Mouse (Mus musculus) lung, embryonic 16.5 days (tissue): Measurements from ENCODE around the gene Abhd16b. TPM values are rescaled to one million over a fixed set of nuclear protein-coding genes. Genes with fewer than 3 reads are reported as not detected.

ENCODE experiments used
- ATAC-seq: fragments of 200-750 bp; cut with Nextera tagmentation; 2 replicates; pipeline ENCODE4 v1.8.0; 2017; ENCODE audit warnings: low read depth, mild to moderate bottlenecking, moderate library complexity
- H3K27ac ChIP-seq: fragments of 300-500 bp; sonication (generic); 2 replicates; pipeline ENCODE4 v1.5.1; 2014; ENCODE audit warnings: mild to moderate bottlenecking, control low read depth, low read length
- H3K27me3 ChIP-seq: fragments of 300-500 bp; sonication (generic); 2 replicates; pipeline ENCODE4 v1.6.1; 2014; ENCODE audit warnings: low read depth, low read length, mixed read lengths; ENCODE audit not compliant: control insufficient read depth, insufficient read depth
- H3K36me3 ChIP-seq: fragments of 300-500 bp; sonication (generic); 2 replicates; pipeline ENCODE4 v1.6.1; 2014; ENCODE audit warnings: low read length; ENCODE audit not compliant: control insufficient read depth, insufficient read depth
- H3K4me1 ChIP-seq: fragments of 300-500 bp; sonication (generic); replicated peaks from 2 replicates; pipeline ENCODE4 v1.6.1; 2014; ENCODE audit warnings: low read length, mixed read lengths; ENCODE audit not compliant: control insufficient read depth, insufficient read depth
- H3K4me2 ChIP-seq: fragments of 300-500 bp; sonication (generic); 2 replicates; pipeline ENCODE4 v1.6.1; 2014; ENCODE audit warnings: low read depth, low read length, control low read depth
- H3K4me3 ChIP-seq: fragments of 300-500 bp; sonication (generic); 2 replicates; pipeline ENCODE4 v1.5.1; 2014; ENCODE audit warnings: mild to moderate bottlenecking, low read length, control low read depth
- H3K9ac ChIP-seq: fragments of 300-500 bp; sonication (generic); 2 replicates; pipeline ENCODE4 v1.6.1; 2014; ENCODE audit warnings: low read length, control low read depth
- H3K9me3 ChIP-seq: fragments of 300-500 bp; sonication (generic); 2 replicates; pipeline ENCODE4 v1.6.1; 2016; ENCODE audit warnings: low read length; ENCODE audit not compliant: control insufficient read depth
- WGBS: fragments of 180-500 bp; shearing (Covaris S2); extraction: QIAGEN DNeasy Blood & Tissue Kit; methylation state at CpG from one replicate; pipeline ENCODE4 v1.1.7; 2014; 5-methylcytosine and 5-hydroxymethylcytosine counted together
- polyA plus RNA-seq: library from polyadenylated mRNA; unstranded; fragments of >200 nt; fragmentation: Nextera tagmentation; extraction: Ambion mirVana; gene quantifications from 2 replicates; pipeline ENCODE4 v1.2.1, GENCODE M21; 2015

Gene Abhd16b
- polyA plus RNA-seq, 1 experiment from 2014 or later: 0.14 TPM

GRCm38 (mm10) chr2:181461536-181462100 is 31.4 kb upstream of the Abhd16b start:
- H3K9me3 ChIP-seq: no peaks in the 10 kb centered on the region
- peaks cover 15% of the 10 kb centered on the region for H3K4me1 ChIP-seq
- H3K4me3 ChIP-seq: no peak overlapping the region
- ATAC-seq: no peak
- H3K27me3 ChIP-seq: peaks cover 5% of the 10 kb centered on the region
- H3K36me3 ChIP-seq: no peaks in the 10 kb centered on the region
- no peak overlapping the region for H3K9ac ChIP-seq
- no peak overlapping the region for H3K4me2 ChIP-seq
- 83% methylated on average over 1 of the region's 1 CpGs for WGBS
- no peak overlapping the region for H3K27ac ChIP-seq

- no peaks in the 10 kb centered on the region for H3K36me3 ChIP-seq
- H3K27me3 ChIP-seq: peaks cover 5% of the 10 kb centered on the region
- no peak for ATAC-seq
- peaks cover 15% of the 10 kb centered on the region for H3K4me1 ChIP-seq
- WGBS: 91% methylated on average over 1 of the region's 1 CpGs
- H3K4me2 ChIP-seq: no peak overlapping the region
- H3K27ac ChIP-seq: no peak overlapping the region
- H3K9me3 ChIP-seq: no peaks in the 10 kb centered on the region
- H3K9ac ChIP-seq: no peak overlapping the region
- H3K4me3 ChIP-seq: no peak overlapping the region
These were observed 30.4 kb upstream of the Abhd16b start for GRCm38 (mm10) chr2:181462604-181463003.

GRCm38 (mm10) chr2:181463008-181463738 is 29.8 kb upstream of the Abhd16b start:
- Histone ChIP-seq H3K27ac (no peak overlapping the region), H3K4me1 (peaks cover 12% of the 10 kb centered on the region), H3K9ac (peak overlapping the region; percentile 12; the same call in 1 of the 2 replicates), H3K4me3 (no peak overlapping the region), H3K4me2 (no peak overlapping the region), H3K27me3 (peaks cover 4% of the 10 kb centered on the region), H3K9me3 (no peaks in the 10 kb centered on the region), H3K36me3 (no peaks in the 10 kb centered on the region)
- peak; percentile 18; the same call in 1 of the 2 replicates for ATAC-seq
- WGBS: 28% methylated on average over 7 of the region's 7 CpGs

GRCm38 (mm10) chr2:181465423-181465822 is 27.6 kb upstream of the Abhd16b start:
- H3K4me2 ChIP-seq: no peak overlapping the region
- H3K9ac ChIP-seq: no peak overlapping the region
- H3K4me1 ChIP-seq: peaks cover 5% of the 10 kb centered on the region
- WGBS: 44% methylated on average over 3 of the region's 3 CpGs
- H3K4me3 ChIP-seq: no peak overlapping the region
- no peaks in the 10 kb centered on the region for H3K36me3 ChIP-seq
- ATAC-seq: no peak
- no peaks in the 10 kb centered on the region for H3K9me3 ChIP-seq
- no peaks in the 10 kb centered on the region for H3K27me3 ChIP-seq
- H3K27ac ChIP-seq: no peak overlapping the region

GRCm38 (mm10) chr2:181470285-181470684 is 22.7 kb upstream of the Abhd16b start:
- H3K4me2 ChIP-seq: no peak overlapping the region
- no peaks in the 10 kb centered on the region for H3K9me3 ChIP-seq
- no peaks in the 10 kb centered on the region for H3K36me3 ChIP-seq
- peak; percentile 41; the same call in 1 of the 2 replicates for ATAC-seq
- no peak overlapping the region for H3K27ac ChIP-seq
- no peak overlapping the region for H3K4me3 ChIP-seq
- 53% methylated on average over 2 of the region's 2 CpGs for WGBS
- H3K27me3 ChIP-seq: no peaks in the 10 kb centered on the region
- peaks cover 9% of the 10 kb centered on the region for H3K4me1 ChIP-seq
- H3K9ac ChIP-seq: no peak overlapping the region

- peak; percentile 74 for ATAC-seq
These were observed 21.8 kb upstream of the Abhd16b start for GRCm38 (mm10) chr2:181471246-181471645.

GRCm38 (mm10) chr2:181472256-181472827 is 20.7 kb upstream of the Abhd16b start:
- 62% methylated on average over 1 of the region's 1 CpGs for WGBS
- Histone ChIP-seq H3K9ac (no peak overlapping the region), H3K4me3 (no peak overlapping the region), H3K27me3 (no peaks in the 10 kb centered on the region), H3K27ac (peak overlapping the region; percentile 28), H3K9me3 (no peaks in the 10 kb centered on the region), H3K4me2 (no peak overlapping the region), H3K4me1 (peaks cover 9% of the 10 kb centered on the region), H3K36me3 (no peaks in the 10 kb centered on the region)
- no peak for ATAC-seq

More at GRCm38 (mm10) chr2:181471246-181471645, 21.8 kb upstream of the Abhd16b start:
- H3K9ac ChIP-seq: no peak overlapping the region
- no peaks in the 10 kb centered on the region for H3K27me3 ChIP-seq
- no peak overlapping the region for H3K4me3 ChIP-seq
- no peak overlapping the region for H3K4me2 ChIP-seq
- peak overlapping the region; percentile 41 for H3K27ac ChIP-seq
- 41% methylated on average over 5 of the region's 5 CpGs for WGBS
- no peaks in the 10 kb centered on the region for H3K36me3 ChIP-seq
- no peaks in the 10 kb centered on the region for H3K9me3 ChIP-seq
- peaks cover 9% of the 10 kb centered on the region for H3K4me1 ChIP-seq

GRCm38 (mm10) chr2:181483120-181483519 is 9.9 kb upstream of the Abhd16b start:
- Histone ChIP-seq H3K9ac (no peak overlapping the region), H3K27me3 (no peaks in the 10 kb centered on the region), H3K36me3 (no peaks in the 10 kb centered on the region), H3K4me2 (peak overlapping the region; percentile 24; the same call in 1 of the 2 replicates), H3K4me3 (no peak overlapping the region), H3K27ac (no peak overlapping the region), H3K9me3 (no peaks in the 10 kb centered on the region), H3K4me1 (peaks cover 18% of the 10 kb centered on the region)
- WGBS: 48% methylated on average over 2 of the region's 2 CpGs
- no peak for ATAC-seq

GRCm38 (mm10) chr2:181483562-181484318 is 9.3 kb upstream of the Abhd16b start:
- peaks cover 22% of the 10 kb centered on the region for H3K4me1 ChIP-seq
- H3K9me3 ChIP-seq: no peaks in the 10 kb centered on the region
- H3K27me3 ChIP-seq: no peaks in the 10 kb centered on the region
- 0 out of 2 replicates have a peak overlapping the region, but pooled peaks have one; percentile 17 for H3K9ac ChIP-seq
- H3K36me3 ChIP-seq: no peaks in the 10 kb centered on the region
- H3K4me3 ChIP-seq: no peak overlapping the region
- H3K4me2 ChIP-seq: peak overlapping the region; percentile 24; the same call in 1 of the 2 replicates
- WGBS: 28% methylated on average over 7 of the region's 7 CpGs
- no peak for ATAC-seq
- no peak overlapping the region for H3K27ac ChIP-seq
